Mouse (Mus musculus): ENCODE measurements at regions not wholly inside any gene's neighbourhood (a gene's known extent, or its start where the extent isn't known, plus 50 kb on each side); places are given as distances from the start of the nearest gene placed in this dataset.
"Not testable (repeated sequence)": the region's sequence is repeated elsewhere in the genome, so short reads cannot be mapped to it uniquely, and the experiment has no call there.

- Histone ChIP-seq H3K4me3 (ENCODE audit: insufficient read depth in 1 of 2, low read depth in 1 of 2, low read length in 2 of 2, poor library complexity in 1 of 2, severe bottlenecking in 1 of 2) (no peak overlapping the region), H3K36me3 (ENCODE audit: control insufficient read depth, insufficient read depth, low read length, poor library complexity, severe bottlenecking) (no peaks in the 10 kb centered on the region), H3K9ac (ENCODE audit: insufficient read depth, low read depth, low read length, poor library complexity, severe bottlenecking) (no peak overlapping the region), H3K9me3 (ENCODE audit: control insufficient read depth, insufficient read depth, low read depth, low read length) (no peaks in the 10 kb centered on the region), H3K27ac (ENCODE audit: insufficient read depth, low read depth, low read length, poor library complexity, severe bottlenecking) (no peak overlapping the region), H3K4me1 (ENCODE audit: control insufficient read depth in 2 of 2, insufficient read depth in 2 of 2, low read length in 2 of 2, poor library complexity in 1 of 2) (peaks cover 0 to 4% of the 10 kb centered on the region in 2 experiments; a peak in 2 of 4 replicates)
- no peak for DNase-seq (ENCODE audit: low read depth, low spot score)
- in situ Hi-C loops (cut with MboI; ENCODE audit: low sequenced_read_pairs in 2 of 2, unreplicated experiment in 2 of 2): no loop called here
- TF ChIP-seq MAFK (IDR thresholded peaks at IDR 0.05; ENCODE audit: insufficient read depth, low read depth, low read length) (no peak), ZNF384 (IDR thresholded peaks at IDR 0.05; ENCODE audit: low read depth, low read length) (no peak), HCFC1 (IDR thresholded peaks at IDR 0.05; ENCODE audit: borderline replicate concordance, insufficient read depth, low read length) (no peak), CHD2 (IDR thresholded peaks at IDR 0.05; ENCODE audit: low read depth, low read length) (no peak), ZC3H11A (IDR thresholded peaks at IDR 0.05; ENCODE audit: borderline replicate concordance, low read depth, low read length) (no peak)
These were observed 144.2 kb upstream of the A430005L14Rik start for GRCm38 (mm10) chr4:153812866-153813265.

- peak overlapping the region; percentile 37; the same call in 1 of the 2 replicates for H3K27ac ChIP-seq (ENCODE audit: insufficient read depth, low read depth, low read length, poor library complexity, severe bottlenecking)
- H3K4me1 ChIP-seq (ENCODE audit: control insufficient read depth in 2 of 2, insufficient read depth in 2 of 2, low read length in 2 of 2, poor library complexity in 1 of 2): peaks cover 3 to 34% of the 10 kb centered on the region in 2 experiments; a peak in 3 of 4 replicates
- in situ Hi-C loops (cut with MboI; ENCODE audit: low sequenced_read_pairs in 2 of 2, unreplicated experiment in 2 of 2): no loop called here
- H3K9me3 ChIP-seq (ENCODE audit: control insufficient read depth, insufficient read depth, low read depth, low read length): no peaks in the 10 kb centered on the region
- DNase-seq (ENCODE audit: low read depth, low spot score): peak; percentile 84
- peak overlapping the region; percentile 54 to 60; a peak in 3 of 4 replicates for H3K4me3 ChIP-seq (ENCODE audit: insufficient read depth in 1 of 2, low read depth in 1 of 2, low read length in 2 of 2, poor library complexity in 1 of 2, severe bottlenecking in 1 of 2)
- TF ChIP-seq CHD2 (IDR thresholded peaks at IDR 0.05; ENCODE audit: low read depth, low read length): no peak
- no peak for TF ChIP-seq ZC3H11A (IDR thresholded peaks at IDR 0.05; ENCODE audit: borderline replicate concordance, low read depth, low read length)
- peak; percentile 93 for TF ChIP-seq HCFC1 (IDR thresholded peaks at IDR 0.05; ENCODE audit: borderline replicate concordance, insufficient read depth, low read length)
- no peak for TF ChIP-seq MAFK (IDR thresholded peaks at IDR 0.05; ENCODE audit: insufficient read depth, low read depth, low read length)
- no peaks in the 10 kb centered on the region for H3K36me3 ChIP-seq (ENCODE audit: control insufficient read depth, insufficient read depth, low read length, poor library complexity, severe bottlenecking)
- H3K9ac ChIP-seq (ENCODE audit: insufficient read depth, low read depth, low read length, poor library complexity, severe bottlenecking): peak overlapping the region; percentile 49; the same call in 1 of the 2 replicates
These were observed 129.1 kb upstream of the A430005L14Rik start for GRCm38 (mm10) chr4:153827914-153828313.

- Histone ChIP-seq H3K9ac (ENCODE audit: insufficient read depth, low read depth, low read length, poor library complexity, severe bottlenecking) (peak overlapping the region; percentile 32; the same call in 1 of the 2 replicates), H3K9me3 (ENCODE audit: control insufficient read depth, insufficient read depth, low read depth, low read length) (no peaks in the 10 kb centered on the region), H3K4me3 (ENCODE audit: insufficient read depth in 1 of 2, low read depth in 1 of 2, low read length in 2 of 2, poor library complexity in 1 of 2, severe bottlenecking in 1 of 2) (peak overlapping the region in 1 of 2 experiments; percentile 6; a peak in 1 of 4 replicates), H3K27ac (ENCODE audit: insufficient read depth, low read depth, low read length, poor library complexity, severe bottlenecking) (peak overlapping the region; percentile 79; the same call in 1 of the 2 replicates), H3K36me3 (ENCODE audit: control insufficient read depth, insufficient read depth, low read length, poor library complexity, severe bottlenecking) (no peaks in the 10 kb centered on the region), H3K4me1 (ENCODE audit: control insufficient read depth in 2 of 2, insufficient read depth in 2 of 2, low read length in 2 of 2, poor library complexity in 1 of 2) (peaks cover 3 to 38% of the 10 kb centered on the region in 2 experiments; a peak in 3 of 4 replicates)
- TF ChIP-seq HCFC1 (IDR thresholded peaks at IDR 0.05; ENCODE audit: borderline replicate concordance, insufficient read depth, low read length): no peak
- no peak for TF ChIP-seq ZNF384 (IDR thresholded peaks at IDR 0.05; ENCODE audit: low read depth, low read length)
- no peak for TF ChIP-seq MAFK (IDR thresholded peaks at IDR 0.05; ENCODE audit: insufficient read depth, low read depth, low read length)
- TF ChIP-seq ZC3H11A (IDR thresholded peaks at IDR 0.05; ENCODE audit: borderline replicate concordance, low read depth, low read length): no peak
- TF ChIP-seq CHD2 (IDR thresholded peaks at IDR 0.05; ENCODE audit: low read depth, low read length): no peak
- no peak for DNase-seq (ENCODE audit: low read depth, low spot score)
- in situ Hi-C loops (cut with MboI; ENCODE audit: low sequenced_read_pairs in 2 of 2, unreplicated experiment in 2 of 2): no loop called here
These were observed 127.3 kb upstream of the A430005L14Rik start for GRCm38 (mm10) chr4:153829766-153830165.

- TF ChIP-seq MAFK (IDR thresholded peaks at IDR 0.05; ENCODE audit: insufficient read depth, low read depth, low read length) (no peak), ZC3H11A (IDR thresholded peaks at IDR 0.05; ENCODE audit: borderline replicate concordance, low read depth, low read length) (no peak), HCFC1 (IDR thresholded peaks at IDR 0.05; ENCODE audit: borderline replicate concordance, insufficient read depth, low read length) (no peak), ZNF384 (IDR thresholded peaks at IDR 0.05; ENCODE audit: low read depth, low read length) (no peak), CHD2 (IDR thresholded peaks at IDR 0.05; ENCODE audit: low read depth, low read length) (no peak)
- peak overlapping the region in 1 of 2 experiments; percentile 6; a peak in 1 of 4 replicates for H3K4me3 ChIP-seq (ENCODE audit: insufficient read depth in 1 of 2, low read depth in 1 of 2, low read length in 2 of 2, poor library complexity in 1 of 2, severe bottlenecking in 1 of 2)
- in situ Hi-C loops (cut with MboI; ENCODE audit: low sequenced_read_pairs in 2 of 2, unreplicated experiment in 2 of 2): no loop called here
- peaks cover 3 to 38% of the 10 kb centered on the region in 2 experiments; a peak in 3 of 4 replicates for H3K4me1 ChIP-seq (ENCODE audit: control insufficient read depth in 2 of 2, insufficient read depth in 2 of 2, low read length in 2 of 2, poor library complexity in 1 of 2)
- H3K27ac ChIP-seq (ENCODE audit: insufficient read depth, low read depth, low read length, poor library complexity, severe bottlenecking): peak overlapping the region; percentile 79; the same call in 1 of the 2 replicates
- peak overlapping the region; percentile 32; the same call in 1 of the 2 replicates for H3K9ac ChIP-seq (ENCODE audit: insufficient read depth, low read depth, low read length, poor library complexity, severe bottlenecking)
- H3K36me3 ChIP-seq (ENCODE audit: control insufficient read depth, insufficient read depth, low read length, poor library complexity, severe bottlenecking): no peaks in the 10 kb centered on the region
- H3K9me3 ChIP-seq (ENCODE audit: control insufficient read depth, insufficient read depth, low read depth, low read length): no peaks in the 10 kb centered on the region
- no peak for DNase-seq (ENCODE audit: low read depth, low spot score)
These were observed 126.5 kb upstream of the A430005L14Rik start for GRCm38 (mm10) chr4:153830491-153830890.

- in situ Hi-C loops (cut with MboI; ENCODE audit: low sequenced_read_pairs in 2 of 2, unreplicated experiment in 2 of 2); H3K9me3 ChIP-seq (ENCODE audit: control insufficient read depth, insufficient read depth, low read depth, low read length); H3K36me3 ChIP-seq (ENCODE audit: control insufficient read depth, insufficient read depth, low read length, poor library complexity, severe bottlenecking); DNase-seq (ENCODE audit: low read depth, low spot score): not testable (repeated sequence)
- Histone ChIP-seq H3K4me1 (ENCODE audit: control insufficient read depth in 2 of 2, insufficient read depth in 2 of 2, low read length in 2 of 2, poor library complexity in 1 of 2) (peaks cover 3 to 38% of the 10 kb centered on the region in 2 experiments; a peak in 3 of 4 replicates), H3K4me3 (ENCODE audit: insufficient read depth in 1 of 2, low read depth in 1 of 2, low read length in 2 of 2, poor library complexity in 1 of 2, severe bottlenecking in 1 of 2) (peak overlapping the region in 1 of 2 experiments; percentile 7; a peak in 1 of 4 replicates), H3K9ac (ENCODE audit: insufficient read depth, low read depth, low read length, poor library complexity, severe bottlenecking) (peak overlapping the region; percentile 50; the same call in 1 of the 2 replicates), H3K27ac (ENCODE audit: insufficient read depth, low read depth, low read length, poor library complexity, severe bottlenecking) (peak overlapping the region; percentile 94; the same call in 1 of the 2 replicates)
These were observed 125.8 kb upstream of the A430005L14Rik start for GRCm38 (mm10) chr4:153831251-153831650.
